Mouse (Mus musculus) hindbrain, postnatal 0 days (tissue): Measurements from ENCODE around the gene Mcur1. TPM values are rescaled to one million over a fixed set of nuclear protein-coding genes. Genes with fewer than 3 reads are reported as not detected.

Experiments
- ATAC-seq: fragments of 200-750 bp; cut with Nextera tagmentation; 2 replicates; pipeline ENCODE4 v1.8.0; 2017; ENCODE audit warnings: mild to moderate bottlenecking, moderate TSS enrichment, moderate library complexity
- DNase-seq: peaks from one replicate; pipeline ENCODE4 v3.0.0-alpha.2; 2015; ENCODE audit warnings: low spot score
- H3K27ac ChIP-seq: fragments of 300-500 bp; sonication (generic); 2 replicates; pipeline ENCODE4 v1.5.1; 2014; ENCODE audit warnings: mild to moderate bottlenecking
- H3K27me3 ChIP-seq: fragments of 300-500 bp; sonication (generic); 2 replicates; pipeline ENCODE4 v1.6.1; 2014; ENCODE audit warnings: low read length, mixed read lengths; ENCODE audit not compliant: insufficient read depth
- H3K36me3 ChIP-seq: fragments of 300-500 bp; sonication (generic); 2 replicates; pipeline ENCODE4 v1.6.1; 2014; ENCODE audit warnings: low read length, mixed read lengths; ENCODE audit not compliant: insufficient read depth
- H3K4me1 ChIP-seq: fragments of 300-500 bp; sonication (generic); 2 replicates; pipeline ENCODE4 v1.6.1; 2014; ENCODE audit warnings: antibody characterized with exemption, low read length, mixed read lengths; ENCODE audit not compliant: insufficient read depth
- H3K4me2 ChIP-seq: fragments of 300-500 bp; sonication (generic); 2 replicates; pipeline ENCODE4 v1.6.1; 2014; ENCODE audit warnings: low read depth, mild to moderate bottlenecking, low read length, moderate library complexity, mixed read lengths
- H3K4me3 ChIP-seq: fragments of 300-500 bp; sonication (generic); 2 replicates; pipeline ENCODE4 v1.5.1; 2014; ENCODE audit warnings: low read length
- H3K9ac ChIP-seq: fragments of 300-500 bp; sonication (generic); replicated peaks from 2 replicates; pipeline ENCODE4 v1.6.1; 2014; ENCODE audit warnings: mild to moderate bottlenecking, low read length, moderate library complexity, mixed read lengths
- H3K9me3 ChIP-seq: fragments of 300-500 bp; sonication (generic); 2 replicates; pipeline ENCODE4 v1.6.1; 2016; ENCODE audit warnings: low read length, mixed read lengths
- CTCF ChIP-seq: IDR thresholded peaks from 2 replicates; pipeline ENCODE4 v1.5.1; 2016; ENCODE audit warnings: antibody characterized with exemption, control low read depth, low read depth
- WGBS: fragments of 180-500 bp; shearing (Covaris S2); extraction: QIAGEN DNeasy Blood & Tissue Kit; methylation state at CpG from one replicate; pipeline ENCODE4 v1.1.7; 2014; 5-methylcytosine and 5-hydroxymethylcytosine counted together
- polyA plus RNA-seq: library from polyadenylated mRNA; unstranded; fragments of >200 nt; fragmentation: Nextera tagmentation; extraction: Ambion mirVana; gene quantifications from 2 replicates; pipeline ENCODE4 v1.2.1, GENCODE M21; 2015
- total RNA-seq: library from RNA; depleted of rRNA; stranded (reverse); fragments of >200 nt; gene quantifications from 2 replicates; pipeline ENCODE4 v1.2.3, GENCODE M21; 2014; rRNA removed

Gene Mcur1
- total RNA-seq = 9.3 and 12.4 TPM in 2 replicates
- polyA plus RNA-seq = 8.0 and 8.4 TPM in 2 replicates

- Histone ChIP-seq H3K9ac (peak within 1 kb of the TSS; percentile 67), H3K4me1 (peaks cover 9% of the 10 kb centered on the region), H3K27ac (peak within 1 kb of the TSS; percentile 88), H3K9me3 (no peaks in the 10 kb centered on the region), H3K4me2 (peak within 1 kb of the TSS; percentile 88), H3K36me3 (no peaks in the 10 kb centered on the region), H3K27me3 (no peaks in the 10 kb centered on the region), H3K4me3 (peak within 1 kb of the TSS; percentile 72)
- DNase-seq = peak; percentile 95
- TF ChIP-seq CTCF = no peak
- 0% methylated on average over 52 of the region's 100 CpGs for WGBS
- peak; percentile 96 for ATAC-seq
Measured at GRCm38 (mm10) chr13:43559711-43560457, at the start of gene Mcur1. TSS of gene Mcur1 (minus strand) at chr13:43560191.

GRCm38 (mm10) chr13:43608854-43609253 lies 48.9 kb upstream of the Mcur1 start:
- ATAC-seq (no peak), DNase-seq (no peak)
- no peaks in the 10 kb centered on the region for H3K36me3 ChIP-seq
- no peak overlapping the region for H3K4me3 ChIP-seq
- H3K27ac ChIP-seq = no peak overlapping the region
- no peaks in the 10 kb centered on the region for H3K4me1 ChIP-seq
- H3K9ac ChIP-seq = no peak overlapping the region
- 63% methylated on average over 6 of the region's 6 CpGs for WGBS
- no peak for TF ChIP-seq CTCF
- H3K4me2 ChIP-seq = no peak overlapping the region
- no peaks in the 10 kb centered on the region for H3K9me3 ChIP-seq
- H3K27me3 ChIP-seq = no peaks in the 10 kb centered on the region

GRCm38 (mm10) chr13:43603042-43603441 lies 43.1 kb upstream of the Mcur1 start:
- Histone ChIP-seq H3K4me2 (peak overlapping the region; percentile 22), H3K4me1 (peaks cover 3% of the 10 kb centered on the region; the same call in 1 of the 2 replicates), H3K27ac (no peak overlapping the region), H3K9ac (no peak overlapping the region), H3K4me3 (no peak overlapping the region), H3K36me3 (no peaks in the 10 kb centered on the region), H3K27me3 (no peaks in the 10 kb centered on the region), H3K9me3 (no peaks in the 10 kb centered on the region)
- no peak for TF ChIP-seq CTCF
- peak; percentile 83 for DNase-seq
- WGBS = 38% methylated on average over 13 of the region's 13 CpGs
- peak; percentile 72 for ATAC-seq

GRCm38 (mm10) chr13:43602440-43602839 lies 42.4 kb upstream of the Mcur1 start:
- DNase-seq (no peak), ATAC-seq (no peak)
- H3K4me1 ChIP-seq = peaks cover 3% of the 10 kb centered on the region; the same call in 1 of the 2 replicates
- no peaks in the 10 kb centered on the region for H3K27me3 ChIP-seq
- no peak overlapping the region for H3K27ac ChIP-seq
- H3K4me2 ChIP-seq = no peak overlapping the region
- WGBS = 93% methylated on average over 2 of the region's 2 CpGs
- H3K36me3 ChIP-seq = no peaks in the 10 kb centered on the region
- H3K4me3 ChIP-seq = no peak overlapping the region
- TF ChIP-seq CTCF = no peak
- H3K9ac ChIP-seq = no peak overlapping the region
- H3K9me3 ChIP-seq = no peaks in the 10 kb centered on the region

GRCm38 (mm10) chr13:43600967-43601366 lies 41.0 kb upstream of the Mcur1 start:
- H3K27me3 ChIP-seq = no peaks in the 10 kb centered on the region
- H3K4me1 ChIP-seq = peaks cover 3% of the 10 kb centered on the region; the same call in 1 of the 2 replicates
- ATAC-seq (no peak), DNase-seq (no peak)
- no peak overlapping the region for H3K4me3 ChIP-seq
- 93% methylated on average over 6 of the region's 6 CpGs for WGBS
- no peak overlapping the region for H3K4me2 ChIP-seq
- no peak for TF ChIP-seq CTCF
- H3K36me3 ChIP-seq = no peaks in the 10 kb centered on the region
- no peak overlapping the region for H3K9ac ChIP-seq
- no peaks in the 10 kb centered on the region for H3K9me3 ChIP-seq
- H3K27ac ChIP-seq = no peak overlapping the region

GRCm38 (mm10) chr13:43595896-43596295 lies 35.9 kb upstream of the Mcur1 start:
- TF ChIP-seq CTCF = peak; percentile 90
- Histone ChIP-seq H3K36me3 (no peaks in the 10 kb centered on the region), H3K9me3 (no peaks in the 10 kb centered on the region), H3K4me3 (no peak overlapping the region), H3K4me1 (no peaks in the 10 kb centered on the region), H3K4me2 (no peak overlapping the region), H3K27ac (no peak overlapping the region), H3K9ac (no peak overlapping the region), H3K27me3 (no peaks in the 10 kb centered on the region)
- ATAC-seq (peak; percentile 66; the same call in 1 of the 2 replicates), DNase-seq (peak; percentile 84)
- WGBS = 64% methylated on average over 4 of the region's 4 CpGs

GRCm38 (mm10) chr13:43592681-43593068 lies 32.7 kb upstream of the Mcur1 start:
- no peaks in the 10 kb centered on the region for H3K36me3 ChIP-seq
- TF ChIP-seq CTCF = no peak
- H3K4me1 ChIP-seq = peaks cover 3% of the 10 kb centered on the region; the same call in 1 of the 2 replicates
- H3K27ac ChIP-seq = no peak overlapping the region
- 0 out of 2 replicates have a peak overlapping the region, but pooled peaks have one; percentile 13 for H3K4me2 ChIP-seq
- DNase-seq = no peak
- no peak for ATAC-seq
- H3K4me3 ChIP-seq = no peak overlapping the region
- no peaks in the 10 kb centered on the region for H3K27me3 ChIP-seq
- no peak overlapping the region for H3K9ac ChIP-seq
- no peaks in the 10 kb centered on the region for H3K9me3 ChIP-seq
- 61% methylated on average over 8 of the region's 8 CpGs for WGBS
